Mouse (Mus musculus) hindbrain, embryonic 14.5 days (tissue): ENCODE results near the gene Slc17a8. TPM values are rescaled to one million over a fixed set of nuclear protein-coding genes. Genes with fewer than 3 reads are reported as not detected.

ENCODE experiments used
- ATAC-seq: fragments of 200-750 bp; cut with Nextera tagmentation; 2 replicates; pipeline ENCODE4 v1.8.0; 2017; ENCODE audit warnings: moderate number of reproducible peaks, mild to moderate bottlenecking, moderate TSS enrichment, moderate library complexity; ENCODE audit not compliant: low FRiP score
- DNase-seq: peaks from one replicate; pipeline ENCODE4 v3.0.0-alpha.2; 2015; ENCODE audit warnings: low spot score
- H3K27ac ChIP-seq: fragments of 300-500 bp; sonication (generic); 2 replicates; pipeline ENCODE4 v1.5.1; 2014; ENCODE audit warnings: mild to moderate bottlenecking, moderate library complexity
- H3K27me3 ChIP-seq: fragments of 300-500 bp; sonication (generic); 2 replicates; pipeline ENCODE4 v1.6.1; 2014; ENCODE audit warnings: mild to moderate bottlenecking, low read length, mixed read lengths; ENCODE audit not compliant: control insufficient read depth, insufficient read depth
- H3K36me3 ChIP-seq: fragments of 300-500 bp; sonication (generic); replicated peaks from 2 replicates; pipeline ENCODE4 v1.6.1; 2014; ENCODE audit not compliant: control insufficient read depth, insufficient read depth
- H3K4me1 ChIP-seq: fragments of 300-500 bp; sonication (generic); replicated peaks from 2 replicates; pipeline ENCODE4 v1.6.1; 2014; ENCODE audit warnings: antibody characterized with exemption, low read length, mixed read lengths; ENCODE audit not compliant: control insufficient read depth, insufficient read depth
- H3K4me2 ChIP-seq: fragments of 300-500 bp; sonication (generic); replicated peaks from 2 replicates; pipeline ENCODE4 v1.6.1; 2014; ENCODE audit warnings: mild to moderate bottlenecking, moderate library complexity
- H3K4me3 ChIP-seq: fragments of 300-500 bp; sonication (generic); replicated peaks from 2 replicates; pipeline ENCODE4 v1.5.1; 2014; ENCODE audit warnings: mild to moderate bottlenecking, low read length
- H3K9ac ChIP-seq: fragments of 300-500 bp; sonication (generic); 2 replicates; pipeline ENCODE4 v1.6.1; 2014
- H3K9me3 ChIP-seq: fragments of 300-500 bp; sonication (generic); 2 replicates; pipeline ENCODE4 v1.6.1; 2016; ENCODE audit warnings: low read length; ENCODE audit not compliant: control insufficient read depth
- WGBS: fragments of 180-500 bp; shearing (Covaris S2); extraction: QIAGEN DNeasy Blood & Tissue Kit; methylation state at CpG from one replicate; pipeline ENCODE4 v1.1.7; 2014; 5-methylcytosine and 5-hydroxymethylcytosine counted together
- polyA plus RNA-seq: library from polyadenylated mRNA; unstranded; fragments of >200 nt; fragmentation: Nextera tagmentation; extraction: Ambion mirVana; gene quantifications from 2 replicates; pipeline ENCODE4 v1.2.1, GENCODE M21; 2014

The Slc17a8 gene
- polyA plus RNA-seq, 1 experiment from 2014 or later, result 1.4 TPM

- H3K27ac ChIP-seq, result no peak overlapping the region
- H3K36me3 ChIP-seq, result no peaks in the 10 kb centered on the region
- no peaks in the 10 kb centered on the region for H3K9me3 ChIP-seq
- no peaks in the 10 kb centered on the region for H3K27me3 ChIP-seq
- no peak overlapping the region for H3K9ac ChIP-seq
- H3K4me3 ChIP-seq, result no peak overlapping the region
- ATAC-seq (no peak), DNase-seq (no peak)
- 95% methylated on average over 2 of the region's 2 CpGs for WGBS
- 0 out of 2 replicates have a peak, but pooled peaks cover 4% of the 10 kb centered on the region for H3K4me1 ChIP-seq
- no peak overlapping the region for H3K4me2 ChIP-seq
These were observed 74.1 kb downstream of the Slc17a8 start for GRCm38 (mm10) chr10:89546989-89547388.

- ATAC-seq, result no peak
These were observed 77.2 kb downstream of the Slc17a8 start for GRCm38 (mm10) chr10:89543867-89544266.

GRCm38 (mm10) chr10:89542321-89542720, 78.7 kb downstream of the Slc17a8 start:
- Histone ChIP-seq H3K27ac (no peak overlapping the region), H3K36me3 (no peaks in the 10 kb centered on the region), H3K9me3 (no peaks in the 10 kb centered on the region), H3K4me1 (no peaks in the 10 kb centered on the region), H3K27me3 (no peaks in the 10 kb centered on the region), H3K9ac (no peak overlapping the region), H3K4me2 (no peak overlapping the region), H3K4me3 (no peak overlapping the region)
- WGBS, result 85% methylated on average over 3 of the region's 3 CpGs
- ATAC-seq (no peak), DNase-seq (no peak)

More at GRCm38 (mm10) chr10:89543867-89544266, 77.2 kb downstream of the Slc17a8 start:
- no peak for DNase-seq
- Histone ChIP-seq H3K9me3 (no peaks in the 10 kb centered on the region), H3K4me1 (0 out of 2 replicates have a peak, but pooled peaks cover 4% of the 10 kb centered on the region), H3K27ac (no peak overlapping the region), H3K27me3 (no peaks in the 10 kb centered on the region), H3K36me3 (no peaks in the 10 kb centered on the region), H3K9ac (no peak overlapping the region), H3K4me3 (no peak overlapping the region), H3K4me2 (no peak overlapping the region)
- WGBS, result 80% methylated on average over 6 of the region's 6 CpGs

- H3K4me3 ChIP-seq, result no peak within 1 kb of the TSS
- no peak within 1 kb of the TSS for H3K4me2 ChIP-seq
- H3K9me3 ChIP-seq, result no peaks in the 10 kb centered on the region
- DNase-seq, result no peak
- H3K36me3 ChIP-seq, result no peaks in the 10 kb centered on the region
- no peak within 1 kb of the TSS for H3K27ac ChIP-seq
- H3K4me1 ChIP-seq, result 0 out of 2 replicates have a peak, but pooled peaks cover 5% of the 10 kb centered on the region
- no peaks in the 10 kb centered on the region for H3K27me3 ChIP-seq
- no peak within 1 kb of the TSS for H3K9ac ChIP-seq
- WGBS, result 78% methylated on average over 17 of the region's 17 CpGs
- ATAC-seq, result no peak
These were observed 87.9 kb downstream of the Slc17a8 start, which contains the start of gene Nr1h4 for GRCm38 (mm10) chr10:89532929-89533727. Gene Nr1h4, minus strand, starts transcription at chr10:89533585.

- Histone ChIP-seq H3K27me3 (no peaks in the 10 kb centered on the region), H3K4me1 (0 out of 2 replicates have a peak, but pooled peaks cover 5% of the 10 kb centered on the region), H3K4me3 (no peak overlapping the region), H3K27ac (no peak overlapping the region), H3K36me3 (no peaks in the 10 kb centered on the region), H3K4me2 (no peak overlapping the region), H3K9ac (no peak overlapping the region), H3K9me3 (no peaks in the 10 kb centered on the region)
- no peak for DNase-seq
- no peak for ATAC-seq
- 79% methylated on average over 5 of the region's 5 CpGs for WGBS
These were observed 88.6 kb downstream of the Slc17a8 start for GRCm38 (mm10) chr10:89532451-89532850.

DNA sequence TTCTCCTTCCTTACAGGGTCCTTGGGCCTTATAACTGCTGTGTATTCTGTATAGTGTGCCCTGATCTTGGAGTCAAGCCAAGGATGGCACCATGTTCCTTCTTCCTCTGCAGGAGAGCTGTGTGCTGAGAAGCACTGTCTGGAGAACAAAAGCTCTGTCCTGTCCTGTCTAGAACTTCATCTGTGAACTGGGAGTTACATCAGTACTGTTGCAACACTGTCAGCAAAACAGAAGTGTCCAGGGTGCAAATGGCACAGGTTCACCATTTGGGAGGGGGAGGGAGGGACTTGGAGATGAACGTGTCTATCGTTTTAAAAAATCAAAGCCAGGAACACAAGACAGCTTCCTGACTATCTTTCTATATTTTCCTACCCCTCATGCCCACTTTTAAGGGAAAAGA, 89.1 kb downstream of the Slc17a8 start:
- Histone ChIP-seq H3K27ac (no peak overlapping the region), H3K27me3 (no peaks in the 10 kb centered on the region), H3K4me3 (no peak overlapping the region), H3K4me1 (0 out of 2 replicates have a peak, but pooled peaks cover 5% of the 10 kb centered on the region), H3K4me2 (no peak overlapping the region), H3K36me3 (no peaks in the 10 kb centered on the region), H3K9me3 (no peaks in the 10 kb centered on the region), H3K9ac (no peak overlapping the region)
- no peak for DNase-seq
- no peak for ATAC-seq
- 90% methylated on average over 2 of the region's 2 CpGs for WGBS

DNA sequence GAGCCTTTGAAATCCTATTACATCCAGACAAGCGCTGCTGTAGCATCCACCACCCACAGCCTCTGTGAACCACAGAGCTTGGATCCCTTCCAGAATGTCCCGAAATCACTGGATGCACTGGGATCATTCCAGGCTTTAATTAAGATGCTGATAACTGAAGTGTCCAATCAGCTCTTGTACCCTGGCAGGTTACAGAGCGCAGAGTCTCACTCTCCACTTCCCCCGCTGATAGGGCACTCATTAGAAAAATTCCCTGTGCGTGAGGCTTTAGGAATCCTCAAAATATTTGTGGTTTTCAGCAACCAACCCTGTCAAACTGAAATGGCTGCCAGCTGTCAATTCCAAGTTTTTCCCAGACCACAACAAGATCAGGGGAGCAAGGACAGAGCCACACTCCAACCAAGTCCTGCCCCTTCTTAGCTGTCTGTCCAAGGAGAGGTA, 89.8 kb downstream of the Slc17a8 start:
- DNase-seq (peak; percentile 30), ATAC-seq (peak; percentile 72)
- H3K9me3 ChIP-seq, result no peaks in the 10 kb centered on the region
- H3K9ac ChIP-seq, result no peak overlapping the region
- no peaks in the 10 kb centered on the region for H3K36me3 ChIP-seq
- no peak overlapping the region for H3K4me2 ChIP-seq
- no peak overlapping the region for H3K27ac ChIP-seq
- H3K4me1 ChIP-seq, result 0 out of 2 replicates have a peak, but pooled peaks cover 5% of the 10 kb centered on the region
- H3K4me3 ChIP-seq, result no peak overlapping the region
- H3K27me3 ChIP-seq, result no peaks in the 10 kb centered on the region
- 47% methylated on average over 5 of the region's 5 CpGs for WGBS

- ATAC-seq, result no peak
- DNase-seq, result no peak
- H3K36me3 ChIP-seq, result no peaks in the 10 kb centered on the region
- no peak overlapping the region for H3K9ac ChIP-seq
- no peak overlapping the region for H3K27ac ChIP-seq
- H3K27me3 ChIP-seq, result no peaks in the 10 kb centered on the region
- H3K9me3 ChIP-seq, result no peaks in the 10 kb centered on the region
- H3K4me3 ChIP-seq, result no peak overlapping the region
- 87% methylated on average over 5 of the region's 5 CpGs for WGBS
- H3K4me2 ChIP-seq, result no peak overlapping the region
- 0 out of 2 replicates have a peak, but pooled peaks cover 5% of the 10 kb centered on the region for H3K4me1 ChIP-seq
These were observed 94.0 kb downstream of the Slc17a8 start for GRCm38 (mm10) chr10:89527054-89527453.

GRCm38 (mm10) chr10:89525823-89526222, 95.2 kb downstream of the Slc17a8 start:
- no peaks in the 10 kb centered on the region for H3K9me3 ChIP-seq
- ATAC-seq (no peak), DNase-seq (no peak)
- no peaks in the 10 kb centered on the region for H3K27me3 ChIP-seq
- H3K9ac ChIP-seq, result no peak overlapping the region
- no peak overlapping the region for H3K27ac ChIP-seq
- 46% methylated on average over 2 of the region's 2 CpGs for WGBS
- H3K4me2 ChIP-seq, result no peak overlapping the region
- H3K4me1 ChIP-seq, result no peaks in the 10 kb centered on the region
- no peaks in the 10 kb centered on the region for H3K36me3 ChIP-seq
- no peak overlapping the region for H3K4me3 ChIP-seq
